12 mouse cellular contexts compared by ENCODE assay signal in genomic region chr12:108297033-108297432, GRCm38 (mm10). TPM values are rescaled to one million over a fixed set of nuclear protein-coding genes. Genes with fewer than 3 reads are reported as not detected.
DNase-seq lines count a peak whose midpoint lies in the region; ATAC-seq and TF ChIP-seq lines count a peak whose summit lies in the region.
"Had no signal": no experiment of that assay in that cellular context is flagged by ENCODE, and none has a peak within 500 bp of the region (broad histone marks: within the 10 kb centered on the region; RNA-seq: fewer than 3 reads in every experiment).

No protein-coding gene starts in this region.

- H3K4me1 ChIP-seq in cerebellum, adult 2 months (ENCODE audit: control insufficient read depth, insufficient read depth, low read length): peaks cover 2% of the 10 kb centered on the region; the same call in 1 of the 2 replicates
- H3K4me1 ChIP-seq in kidney, embryonic 14.5 days (ENCODE audit: control insufficient read depth, insufficient read depth, low read length): no peaks in the 10 kb centered on the region

- peak; percentile 42; the same call in 1 of the 2 replicates for TF ChIP-seq CTCF in cerebellum, adult 2 months (IDR thresholded peaks at IDR 0.05; ENCODE audit: borderline replicate concordance, insufficient read depth, low read depth, low read length)

- no peak for ATAC-seq in kidney, embryonic 14.5 days (ENCODE audit: low FRiP score, low TSS enrichment)

- no peak overlapping the region for H3K4me2 ChIP-seq in kidney, embryonic 14.5 days (replicated peaks; ENCODE audit: low read depth, low read length)
- H3K4me2 ChIP-seq: liver, embryonic 15.5 days had no signal

- DNase-seq in cerebellum, adult 2 months: no peak
- DNase-seq in cerebellum, postnatal 36 days: no peak
- DNase-seq in kidney, postnatal 36 days: peak; percentile 18 to 57
- DNase-seq in thymus, postnatal 0 days (ENCODE audit: low spot score): peak; percentile 26
- no peak for DNase-seq in thymus, postnatal 10 days (ENCODE audit: low spot score in 2 of 2)
- DNase-seq in retina, postnatal 1 day: peak; percentile 70
- no peak for DNase-seq in urinary bladder, postnatal 36 days (ENCODE audit: low spot score in 2 of 2)
- DNase-seq: gastrocnemius, postnatal 10 days; kidney, adult 8-10 months had no signal

- H3K9ac ChIP-seq in kidney, embryonic 14.5 days (ENCODE audit: low read depth, low read length): no peak overlapping the region
- H3K9ac ChIP-seq: liver, embryonic 15.5 days had no signal

- no peaks in the 10 kb centered on the region for H3K9me3 ChIP-seq in kidney, embryonic 14.5 days (ENCODE audit: control insufficient read depth, low read length)
- H3K9me3 ChIP-seq: liver, embryonic 15.5 days had no signal

- H3K36me3 ChIP-seq in kidney, embryonic 14.5 days (ENCODE audit: control insufficient read depth, insufficient read depth, low read length): no peaks in the 10 kb centered on the region
- H3K36me3 ChIP-seq: liver, embryonic 15.5 days had no signal

- H3K4me3 ChIP-seq in cerebellum, adult 2 months (replicated peaks; ENCODE audit: insufficient read depth, low read depth, low read length): no peak overlapping the region
- no peak overlapping the region for H3K4me3 ChIP-seq in kidney, embryonic 14.5 days (ENCODE audit: low read length)
- H3K4me3 ChIP-seq: erythroblast, embryonic 14.5 days; liver, embryonic 15.5 days had no signal

- no peak for TF ChIP-seq POLR2A in cerebellum, adult 2 months (IDR thresholded peaks at IDR 0.05; ENCODE audit: borderline replicate concordance, insufficient read depth, low read length)

- no peaks in the 10 kb centered on the region for H3K27me3 ChIP-seq in cerebellum, adult 2 months (ENCODE audit: control insufficient read depth, insufficient read depth, low read length)
- no peaks in the 10 kb centered on the region for H3K27me3 ChIP-seq in kidney, embryonic 14.5 days (ENCODE audit: control insufficient read depth, insufficient read depth, low read length)

- WGBS in cerebellum, adult 2 months: 79% methylated on average over 6 of the region's 6 CpGs
- 85% methylated on average over 6 of the region's 6 CpGs for WGBS in kidney, embryonic 14.5 days

- no peak overlapping the region for H3K27ac ChIP-seq in cerebellum, adult 2 months (ENCODE audit: insufficient read depth, low read length)
- no peak overlapping the region for H3K27ac ChIP-seq in kidney, embryonic 14.5 days (ENCODE audit: low read depth, low read length)
- H3K27ac ChIP-seq: liver, embryonic 15.5 days had no signal

RNA-seq across cellular contexts. Expression of gene Hhipl1, which starts 9.0 kb away (rescaled TPM):
- polyA plus RNA-seq in cerebellum, adult 2 months (2012; rRNA removed): 4.4 and 4.8 TPM in 2 replicates
- polyA plus RNA-seq in kidney, embryonic 14.5 days (2014; fragmentation: Nextera tagmentation; extraction: Ambion mirVana): 0.27 and 0.61 TPM in 2 replicates
- 0.05 TPM in 2 replicates for polyA plus RNA-seq in thymus, postnatal 0 days (2015; fragmentation: Nextera tagmentation; extraction: Ambion mirVana)
- polyA plus RNA-seq: erythroblast, embryonic 14.5 days had no signal

RNA-seq across cellular contexts. Expression of gene Ccdc85c, which starts 21.8 kb away (rescaled TPM):
- polyA plus RNA-seq in cerebellum, adult 2 months (2012; rRNA removed): 75.0 and 78.6 TPM in 2 replicates
- polyA plus RNA-seq in kidney, embryonic 14.5 days (2014; fragmentation: Nextera tagmentation; extraction: Ambion mirVana): 9.9 and 11.0 TPM in 2 replicates
- 11.3 and 13.6 TPM in 2 replicates for polyA plus RNA-seq in thymus, postnatal 0 days (2015; fragmentation: Nextera tagmentation; extraction: Ambion mirVana)

RNA-seq across cellular contexts. Expression of gene Cyp46a1, which starts 37.1 kb away (rescaled TPM):
- polyA plus RNA-seq in cerebellum, adult 2 months (2012; rRNA removed): 88.8 and 93.7 TPM in 2 replicates
- polyA plus RNA-seq in kidney, embryonic 14.5 days (2014; fragmentation: Nextera tagmentation; extraction: Ambion mirVana): 4.7 and 5.8 TPM in 2 replicates
- polyA plus RNA-seq in thymus, postnatal 0 days (2015; fragmentation: Nextera tagmentation; extraction: Ambion mirVana): 0.36 TPM in 1 of 2 replicates, not detected in the other
- polyA plus RNA-seq: erythroblast, embryonic 14.5 days had no signal

Comparison
In these comparisons a context has a peak if more than half of its experiments do, and no peak if none do; other contexts are left out.
1. DNase-seq: peak in kidney, postnatal 36 days (2 of 2), thymus, postnatal 0 days (single experiment) and retina, postnatal 1 day (single experiment); none in cerebellum, adult 2 months (0 of 2), cerebellum, postnatal 36 days (0 of 2), thymus, postnatal 10 days (0 of 2) and urinary bladder, postnatal 36 days (0 of 2).
2. RNA of gene Cyp46a1, which starts 37.1 kb away (polyA plus RNA-seq): 88.8 to 93.7 TPM in cerebellum, adult 2 months; 4.7 to 5.8 TPM in kidney, embryonic 14.5 days and 0.36 TPM in thymus, postnatal 0 days; every median in the first group is over 10 times any median in the second.